Mouse (Mus musculus): ENCODE results near the gene Hadhb. TPM values are rescaled to one million over a fixed set of nuclear protein-coding genes. Genes with fewer than 3 reads are reported as not detected.
A peak's percentile ranks its signal among the peaks of the same experiment; 100 is the strongest.
"Not testable (repeated sequence)": the region's sequence is repeated elsewhere in the genome, so short reads cannot be mapped to it uniquely, and the experiment has no call there.

Gene Hadhb
- polyA plus RNA-seq, 1 experiment from 2014 or later: 307 TPM

- ATAC-seq (ENCODE audit: insufficient number of reproducible peaks, low FRiP score): no peak
- peaks cover 14% of the 10 kb centered on the region for H3K4me1 ChIP-seq (replicated peaks)
- H3K27ac ChIP-seq (ENCODE audit: poor library complexity, severe bottlenecking): no peak overlapping the region
- H3K9ac ChIP-seq: no peak overlapping the region
- no peaks in the 10 kb centered on the region for H3K36me3 ChIP-seq
- no peak overlapping the region for H3K4me3 ChIP-seq
- H3K27me3 ChIP-seq (replicated peaks): no peaks in the 10 kb centered on the region
- H3K4me2 ChIP-seq: no peak overlapping the region
- no peaks in the 10 kb centered on the region for H3K9me3 ChIP-seq (replicated peaks)
- WGBS: 64% methylated on average over 6 of the region's 6 CpGs
Observed at GRCm38 (mm10) chr5:30207276-30207675, 52.2 kb downstream of the Hadhb start.

GRCm38 (mm10) chr5:30210758-30211157, 55.7 kb downstream of the Hadhb start:
- WGBS: 80% methylated on average over 5 of the region's 5 CpGs
- not testable (repeated sequence) for H3K36me3 ChIP-seq; H3K27ac ChIP-seq (ENCODE audit: poor library complexity, severe bottlenecking); H3K4me1 ChIP-seq (replicated peaks); H3K4me2 ChIP-seq; ATAC-seq (ENCODE audit: insufficient number of reproducible peaks, low FRiP score); H3K9me3 ChIP-seq (replicated peaks); H3K4me3 ChIP-seq; H3K9ac ChIP-seq; H3K27me3 ChIP-seq (replicated peaks)

GRCm38 (mm10) chr5:30214889-30215288, 59.8 kb downstream of the Hadhb start:
- Histone ChIP-seq H3K4me3 (no peak overlapping the region), H3K27ac (ENCODE audit: poor library complexity, severe bottlenecking) (no peak overlapping the region), H3K27me3 (replicated peaks) (no peaks in the 10 kb centered on the region), H3K4me1 (replicated peaks) (peaks cover 5% of the 10 kb centered on the region; the same call in 1 of the 2 replicates), H3K36me3 (no peaks in the 10 kb centered on the region), H3K9ac (no peak overlapping the region), H3K4me2 (no peak overlapping the region), H3K9me3 (replicated peaks) (no peaks in the 10 kb centered on the region)
- WGBS: 8% methylated on average over 4 of the region's 4 CpGs
- ATAC-seq (ENCODE audit: insufficient number of reproducible peaks, low FRiP score): no peak

GRCm38 (mm10) chr5:30215970-30216369, 60.9 kb downstream of the Hadhb start:
- no peak for ATAC-seq (ENCODE audit: insufficient number of reproducible peaks, low FRiP score)
- WGBS: 72% methylated on average over 5 of the region's 5 CpGs
- Histone ChIP-seq H3K4me2 (no peak overlapping the region), H3K27me3 (replicated peaks) (no peaks in the 10 kb centered on the region), H3K36me3 (no peaks in the 10 kb centered on the region), H3K9ac (no peak overlapping the region), H3K4me1 (replicated peaks) (no peaks in the 10 kb centered on the region), H3K9me3 (replicated peaks) (no peaks in the 10 kb centered on the region), H3K27ac (ENCODE audit: poor library complexity, severe bottlenecking) (no peak overlapping the region), H3K4me3 (no peak overlapping the region)

- Histone ChIP-seq H3K4me1 (replicated peaks) (no peaks in the 10 kb centered on the region), H3K9ac (no peak overlapping the region), H3K27me3 (replicated peaks) (no peaks in the 10 kb centered on the region), H3K36me3 (peaks cover 7% of the 10 kb centered on the region), H3K4me2 (no peak overlapping the region), H3K27ac (ENCODE audit: poor library complexity, severe bottlenecking) (no peak overlapping the region), H3K4me3 (no peak overlapping the region), H3K9me3 (replicated peaks) (no peaks in the 10 kb centered on the region)
- 71% methylated on average over 2 of the region's 2 CpGs for WGBS
- no peak for ATAC-seq (ENCODE audit: insufficient number of reproducible peaks, low FRiP score)
Observed at GRCm38 (mm10) chr5:30219715-30220114, 64.7 kb downstream of the Hadhb start.

GRCm38 (mm10) chr5:30220666-30221065, 65.6 kb downstream of the Hadhb start:
- ATAC-seq (ENCODE audit: insufficient number of reproducible peaks, low FRiP score): no peak

GRCm38 (mm10) chr5:30222681-30223080, 67.6 kb downstream of the Hadhb start:
- WGBS: 97% methylated on average over 8 of the region's 8 CpGs
- ATAC-seq (ENCODE audit: insufficient number of reproducible peaks, low FRiP score): no peak
- no peak overlapping the region for H3K9ac ChIP-seq

More at GRCm38 (mm10) chr5:30220666-30221065, 65.6 kb downstream of the Hadhb start:
- peaks cover 7% of the 10 kb centered on the region for H3K36me3 ChIP-seq
- H3K4me2 ChIP-seq: no peak overlapping the region
- WGBS: 89% methylated on average over 8 of the region's 8 CpGs
- H3K4me1 ChIP-seq (replicated peaks): no peaks in the 10 kb centered on the region
- no peak overlapping the region for H3K4me3 ChIP-seq
- H3K27me3 ChIP-seq (replicated peaks): no peaks in the 10 kb centered on the region
- no peak overlapping the region for H3K27ac ChIP-seq (ENCODE audit: poor library complexity, severe bottlenecking)
- no peak overlapping the region for H3K9ac ChIP-seq
- H3K9me3 ChIP-seq (replicated peaks): no peaks in the 10 kb centered on the region

GRCm38 (mm10) chr5:30230901-30231300, 75.9 kb downstream of the Hadhb start:
- H3K27me3 ChIP-seq (replicated peaks): no peaks in the 10 kb centered on the region
- no peak overlapping the region for H3K4me2 ChIP-seq
- WGBS: 81% methylated on average over 4 of the region's 4 CpGs
- H3K27ac ChIP-seq (ENCODE audit: poor library complexity, severe bottlenecking): no peak overlapping the region
- peaks cover 10% of the 10 kb centered on the region for H3K36me3 ChIP-seq
- H3K4me1 ChIP-seq (replicated peaks): peaks cover 14% of the 10 kb centered on the region
- no peak overlapping the region for H3K4me3 ChIP-seq
- ATAC-seq (ENCODE audit: insufficient number of reproducible peaks, low FRiP score): no peak
- H3K9ac ChIP-seq: no peak overlapping the region
- no peaks in the 10 kb centered on the region for H3K9me3 ChIP-seq (replicated peaks)

More at GRCm38 (mm10) chr5:30222681-30223080, 67.6 kb downstream of the Hadhb start:
- no peaks in the 10 kb centered on the region for H3K4me1 ChIP-seq (replicated peaks)
- no peak overlapping the region for H3K4me3 ChIP-seq
- no peak overlapping the region for H3K4me2 ChIP-seq
- peaks cover 7% of the 10 kb centered on the region for H3K36me3 ChIP-seq
- H3K27ac ChIP-seq (ENCODE audit: poor library complexity, severe bottlenecking): no peak overlapping the region
- no peaks in the 10 kb centered on the region for H3K27me3 ChIP-seq (replicated peaks)
- no peaks in the 10 kb centered on the region for H3K9me3 ChIP-seq (replicated peaks)

GRCm38 (mm10) chr5:30231891-30232270, 76.8 kb downstream of the Hadhb start:
- Histone ChIP-seq H3K9me3 (replicated peaks) (no peaks in the 10 kb centered on the region), H3K36me3 (peaks cover 10% of the 10 kb centered on the region), H3K9ac (peak overlapping the region; percentile 61), H3K27me3 (replicated peaks) (no peaks in the 10 kb centered on the region), H3K27ac (ENCODE audit: poor library complexity, severe bottlenecking) (peak overlapping the region; percentile 93), H3K4me3 (peak overlapping the region; percentile 82), H3K4me1 (replicated peaks) (peaks cover 20% of the 10 kb centered on the region), H3K4me2 (peak overlapping the region; percentile 77)
- no peak for ATAC-seq (ENCODE audit: insufficient number of reproducible peaks, low FRiP score)
- WGBS: 57% methylated on average over 16 of the region's 16 CpGs

GRCm38 (mm10) chr5:30232271-30232971, 77.4 kb downstream of the Hadhb start, which contains the start of gene Selenoi:
Selenoi (plus strand) TSS chr5:30232581.
- H3K9ac ChIP-seq: peak within 1 kb of the TSS; percentile 86
- no peaks in the 10 kb centered on the region for H3K9me3 ChIP-seq (replicated peaks)
- no peaks in the 10 kb centered on the region for H3K27me3 ChIP-seq (replicated peaks)
- H3K4me1 ChIP-seq (replicated peaks): peaks cover 20% of the 10 kb centered on the region
- 3% methylated on average over 62 of the region's 71 CpGs for WGBS
- ATAC-seq (ENCODE audit: insufficient number of reproducible peaks, low FRiP score): peak; percentile 100
- H3K36me3 ChIP-seq: peaks cover 10% of the 10 kb centered on the region
- peak within 1 kb of the TSS; percentile 77 for H3K4me2 ChIP-seq
- peak within 1 kb of the TSS; percentile 82 for H3K4me3 ChIP-seq
- H3K27ac ChIP-seq (ENCODE audit: poor library complexity, severe bottlenecking): peak within 1 kb of the TSS; percentile 93

GRCm38 (mm10) chr5:30233042-30233441, 78.0 kb downstream of the Hadhb start:
- ATAC-seq (ENCODE audit: insufficient number of reproducible peaks, low FRiP score): no peak
- Histone ChIP-seq H3K36me3 (peaks cover 10% of the 10 kb centered on the region), H3K4me2 (peak overlapping the region; percentile 77), H3K9ac (peak overlapping the region; percentile 86), H3K27me3 (replicated peaks) (no peaks in the 10 kb centered on the region), H3K27ac (ENCODE audit: poor library complexity, severe bottlenecking) (peak overlapping the region; percentile 93), H3K4me3 (peak overlapping the region; percentile 82), H3K4me1 (replicated peaks) (peaks cover 20% of the 10 kb centered on the region), H3K9me3 (replicated peaks) (no peaks in the 10 kb centered on the region)
- WGBS: 2% methylated on average over 15 of the region's 15 CpGs

GRCm38 (mm10) chr5:30233979-30234378, 78.9 kb downstream of the Hadhb start:
- Histone ChIP-seq H3K9ac (no peak overlapping the region), H3K4me3 (peak overlapping the region; percentile 82), H3K36me3 (peaks cover 12% of the 10 kb centered on the region), H3K27me3 (replicated peaks) (no peaks in the 10 kb centered on the region), H3K4me2 (peak overlapping the region; percentile 77), H3K4me1 (replicated peaks) (peaks cover 20% of the 10 kb centered on the region), H3K27ac (ENCODE audit: poor library complexity, severe bottlenecking) (no peak overlapping the region), H3K9me3 (replicated peaks) (no peaks in the 10 kb centered on the region)
- ATAC-seq (ENCODE audit: insufficient number of reproducible peaks, low FRiP score): no peak
- WGBS: 22% methylated on average over 8 of the region's 8 CpGs
